18 mouse cellular contexts compared by ENCODE assay signal in the genomic region with DNA sequence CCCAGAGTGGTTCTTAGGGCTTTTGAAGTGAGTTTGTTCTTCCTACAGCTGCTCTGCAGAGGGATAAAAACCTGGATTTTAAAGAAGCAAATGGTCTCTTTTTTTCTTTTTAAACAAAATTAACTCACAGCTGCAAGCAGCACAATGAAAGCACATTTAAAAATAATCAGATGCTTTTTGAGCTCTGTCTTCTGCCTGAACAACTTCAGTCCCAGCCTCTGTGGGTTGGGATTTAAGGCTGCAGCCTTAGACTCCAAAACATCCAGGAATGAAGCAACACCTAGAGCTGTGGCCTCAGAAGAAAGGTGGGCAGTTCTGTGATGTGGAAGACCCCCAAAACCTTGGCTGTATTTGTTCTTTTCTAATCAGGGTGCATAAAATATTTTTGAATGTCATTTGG.
"Had no signal": no experiment of that assay in that cellular context is flagged by ENCODE, and none has a peak within 500 bp of the region (broad histone marks: within the 10 kb centered on the region; RNA-seq: fewer than 3 reads in every experiment).

No protein-coding gene starts in this region.

- H3K27me3 ChIP-seq: lung, embryonic 15.5 days; megakaryocyte, embryonic 14.5 days; midbrain, embryonic 13.5 days; midbrain, embryonic 15.5 days; neural tube, embryonic 12.5 days had no signal

- H3K4me3 ChIP-seq: lung, embryonic 15.5 days; megakaryocyte, embryonic 14.5 days; midbrain, embryonic 13.5 days; midbrain, embryonic 15.5 days; neural tube, embryonic 12.5 days had no signal

- H3K27ac ChIP-seq: lung, embryonic 15.5 days; macrophage; midbrain, embryonic 13.5 days; midbrain, embryonic 15.5 days; neural tube, embryonic 12.5 days had no signal

- DNase-seq: liver, postnatal 0 days; lung, adult 2 months; lung, postnatal 14 days; lung, postnatal 36 days; retina, postnatal 1 day; right cerebral cortex, adult 18-20 months; right cerebral cortex, postnatal 25 days; right cerebral cortex, postnatal 4 days; spleen, adult 18-20 months; thymus, adult 18-20 months; thymus, postnatal 25 days; thymus, postnatal 4 days had no signal

- H3K36me3 ChIP-seq: lung, embryonic 15.5 days; midbrain, embryonic 13.5 days; midbrain, embryonic 15.5 days; neural tube, embryonic 12.5 days had no signal

- H3K4me1 ChIP-seq: megakaryocyte, embryonic 14.5 days; midbrain, embryonic 13.5 days; midbrain, embryonic 15.5 days; neural tube, embryonic 12.5 days had no signal
